Mouse (Mus musculus) hindbrain, embryonic 14.5 days (tissue): ENCODE measurements at regions not wholly inside any gene's neighbourhood (a gene's known extent, or its start where the extent isn't known, plus 50 kb on each side); places are given as distances from the start of the nearest gene placed in this dataset.
"Not testable (repeated sequence)": the region's sequence is repeated elsewhere in the genome, so short reads cannot be mapped to it uniquely, and the experiment has no call there.

ENCODE experiments used
- ATAC-seq: fragments of 200-750 bp; cut with Nextera tagmentation; 2 replicates; pipeline ENCODE4 v1.8.0; 2017; ENCODE audit warnings: moderate number of reproducible peaks, mild to moderate bottlenecking, moderate TSS enrichment, moderate library complexity; ENCODE audit not compliant: low FRiP score
- DNase-seq: peaks from one replicate; pipeline ENCODE4 v3.0.0-alpha.2; 2015; ENCODE audit warnings: low spot score
- H3K27ac ChIP-seq: fragments of 300-500 bp; sonication (generic); 2 replicates; pipeline ENCODE4 v1.5.1; 2014; ENCODE audit warnings: mild to moderate bottlenecking, moderate library complexity
- H3K27me3 ChIP-seq: fragments of 300-500 bp; sonication (generic); 2 replicates; pipeline ENCODE4 v1.6.1; 2014; ENCODE audit warnings: mild to moderate bottlenecking, low read length, mixed read lengths; ENCODE audit not compliant: control insufficient read depth, insufficient read depth
- H3K36me3 ChIP-seq: fragments of 300-500 bp; sonication (generic); replicated peaks from 2 replicates; pipeline ENCODE4 v1.6.1; 2014; ENCODE audit not compliant: control insufficient read depth, insufficient read depth
- H3K4me1 ChIP-seq: fragments of 300-500 bp; sonication (generic); replicated peaks from 2 replicates; pipeline ENCODE4 v1.6.1; 2014; ENCODE audit warnings: antibody characterized with exemption, low read length, mixed read lengths; ENCODE audit not compliant: control insufficient read depth, insufficient read depth
- H3K4me2 ChIP-seq: fragments of 300-500 bp; sonication (generic); replicated peaks from 2 replicates; pipeline ENCODE4 v1.6.1; 2014; ENCODE audit warnings: mild to moderate bottlenecking, moderate library complexity
- H3K4me3 ChIP-seq: fragments of 300-500 bp; sonication (generic); replicated peaks from 2 replicates; pipeline ENCODE4 v1.5.1; 2014; ENCODE audit warnings: mild to moderate bottlenecking, low read length
- H3K9ac ChIP-seq: fragments of 300-500 bp; sonication (generic); 2 replicates; pipeline ENCODE4 v1.6.1; 2014
- H3K9me3 ChIP-seq: fragments of 300-500 bp; sonication (generic); 2 replicates; pipeline ENCODE4 v1.6.1; 2016; ENCODE audit warnings: low read length; ENCODE audit not compliant: control insufficient read depth
- whole genome bisulfite sequencing: fragments of 180-500 bp; shearing (Covaris S2); extraction: QIAGEN DNeasy Blood & Tissue Kit; methylation state at CpG from one replicate; pipeline ENCODE4 v1.1.7; 2014; 5-methylcytosine and 5-hydroxymethylcytosine counted together

- ATAC-seq = no peak
- no peak overlapping the region for H3K4me3 ChIP-seq
Measured at GRCm38 (mm10) chr9:3264467-3264866, 70.5 kb upstream of the Alkbh8 start.

GRCm38 (mm10) chr9:3280496-3280895 lies 54.4 kb upstream of the Alkbh8 start:
- not testable (repeated sequence) for H3K4me2 ChIP-seq, H3K27me3 ChIP-seq, H3K4me3 ChIP-seq, H3K4me1 ChIP-seq, H3K9ac ChIP-seq, H3K9me3 ChIP-seq, H3K36me3 ChIP-seq, ATAC-seq, H3K27ac ChIP-seq, DNase-seq
- 85% methylated on average over 8 of the region's 8 CpGs for WGBS

More at GRCm38 (mm10) chr9:3264467-3264866, 70.5 kb upstream of the Alkbh8 start:
- Histone ChIP-seq H3K27me3 (no peaks in the 10 kb centered on the region), H3K4me2 (no peak overlapping the region), H3K36me3 (no peaks in the 10 kb centered on the region), H3K4me1 (no peaks in the 10 kb centered on the region), H3K9ac (no peak overlapping the region), H3K9me3 (peaks cover 30% of the 10 kb centered on the region), H3K27ac (no peak overlapping the region)
- no peak for DNase-seq

- H3K36me3 ChIP-seq, H3K27me3 ChIP-seq, H3K9me3 ChIP-seq, H3K27ac ChIP-seq, H3K4me3 ChIP-seq, DNase-seq, ATAC-seq, H3K4me2 ChIP-seq, H3K4me1 ChIP-seq, H3K9ac ChIP-seq: not testable (repeated sequence)
- 92% methylated on average over 3 of the region's 3 CpGs for WGBS
Measured at GRCm38 (mm10) chr9:3281906-3282305, 53.0 kb upstream of the Alkbh8 start.

- not testable (repeated sequence) for H3K9ac ChIP-seq, H3K36me3 ChIP-seq, ATAC-seq, DNase-seq, H3K27me3 ChIP-seq, H3K4me1 ChIP-seq, H3K9me3 ChIP-seq, H3K27ac ChIP-seq, H3K4me2 ChIP-seq, H3K4me3 ChIP-seq
- 91% methylated on average over 9 of the region's 9 CpGs for WGBS
Measured at GRCm38 (mm10) chr9:3283381-3283780, 51.6 kb upstream of the Alkbh8 start.
